Mouse (Mus musculus): ENCODE data around the gene Fras1.

Gene Fras1

GRCm38 (mm10) chr5:96373567-96373985 lies at the start of gene Fras1:
TSS of gene Fras1 (plus strand) at chr5:96373955.
- WGBS, result 1% methylated on average over 16 of the region's 16 CpGs

GRCm38 (mm10) chr5:96331048-96331737 lies 42.6 kb upstream of the Fras1 start:
- 78% methylated on average over 25 of the region's 25 CpGs for WGBS

- 54% methylated on average over 5 of the region's 5 CpGs for WGBS
Observed at GRCm38 (mm10) chr5:96331738-96332070, 42.1 kb upstream of the Fras1 start.

- WGBS, result 58% methylated on average over 3 of the region's 3 CpGs
Observed at GRCm38 (mm10) chr5:96333963-96334362, 39.8 kb upstream of the Fras1 start.

GRCm38 (mm10) chr5:96340564-96340963 lies 33.2 kb upstream of the Fras1 start:
- 96% methylated on average over 6 of the region's 6 CpGs for WGBS

- WGBS, result 76% methylated on average over 2 of the region's 2 CpGs
Observed at GRCm38 (mm10) chr5:96344983-96345382, 28.8 kb upstream of the Fras1 start.

GRCm38 (mm10) chr5:96363950-96364349 lies 9.8 kb upstream of the Fras1 start:
- 51% methylated on average over 4 of the region's 4 CpGs for WGBS

GRCm38 (mm10) chr5:96365590-96365989 lies 8.2 kb upstream of the Fras1 start:
- WGBS, result 91% methylated on average over 5 of the region's 5 CpGs

GRCm38 (mm10) chr5:96373106-96373505 lies 649 bp upstream of the Fras1 start:
- WGBS, result 38% methylated on average over 6 of the region's 6 CpGs

GRCm38 (mm10) chr5:96373986-96374901 lies 489 bp downstream of the Fras1 start:
- under 1% methylated on average over 84 of the region's 84 CpGs for WGBS

GRCm38 (mm10) chr5:96375391-96375831 lies 1.7 kb downstream of the Fras1 start:
- WGBS, result 1% methylated on average over 17 of the region's 17 CpGs

- 50% methylated on average over 4 of the region's 4 CpGs for WGBS
Observed at GRCm38 (mm10) chr5:96376216-96376615, 2.5 kb downstream of the Fras1 start.

- WGBS, result 61% methylated on average over 15 of the region's 15 CpGs
Observed at GRCm38 (mm10) chr5:96386138-96386933, 12.6 kb downstream of the Fras1 start.

- 62% methylated on average over 8 of the region's 8 CpGs for WGBS
Observed at GRCm38 (mm10) chr5:96388306-96388705, 14.6 kb downstream of the Fras1 start.

GRCm38 (mm10) chr5:96389963-96390623 lies 16.3 kb downstream of the Fras1 start:
- WGBS, result 59% methylated on average over 11 of the region's 11 CpGs

GRCm38 (mm10) chr5:96391086-96391485 lies 17.3 kb downstream of the Fras1 start:
- 92% methylated on average over 4 of the region's 4 CpGs for WGBS

GRCm38 (mm10) chr5:96394947-96395346 lies 21.2 kb downstream of the Fras1 start:
- WGBS, result 76% methylated on average over 4 of the region's 4 CpGs

GRCm38 (mm10) chr5:96395786-96396650 lies 22.3 kb downstream of the Fras1 start:
- WGBS, result 61% methylated on average over 5 of the region's 5 CpGs

GRCm38 (mm10) chr5:96402555-96402954 lies 28.8 kb downstream of the Fras1 start:
- WGBS, result 85% methylated on average over 3 of the region's 3 CpGs

GRCm38 (mm10) chr5:96405139-96405842 lies 31.5 kb downstream of the Fras1 start:
- 52% methylated on average over 8 of the region's 8 CpGs for WGBS
